Mouse (Mus musculus) erythroid progenitor cell, adult 5-6 weeks (primary cell): ENCODE data around the gene Slc5a6. TPM values are rescaled to one million over a fixed set of nuclear protein-coding genes. Genes with fewer than 3 reads are reported as not detected.

Experiments used
- ATAC-seq: replicated peaks from 2 replicates; pipeline ENCODE4 v1.8.0; 2016; ENCODE audit warnings: moderate number of reproducible peaks, mild to moderate bottlenecking, moderate TSS enrichment, inconsistent platforms; ENCODE audit not compliant: poor library complexity, low FRiP score, severe bottlenecking
- total RNA-seq, 2 experiments: library from RNA; stranded (forward) in 1 of 2; stranded (reverse) in 1 of 2; fragments of 150-400 nt in 1 of 2; fragments of 186-747, 209-891 nt in 1 of 2; gene quantifications; 2 replicates each; pipeline versions ENCODE4 v1.2.3 to v1.2.4; 2015 to 2017; ENCODE audit warnings: low replicate concordance in 2 of 2

The Slc5a6 gene
- total RNA-seq (2015; ENCODE audit: low replicate concordance), result not detected in 2 replicates
- total RNA-seq (2017; ENCODE audit: low replicate concordance), result not detected in 2 replicates

DNA sequence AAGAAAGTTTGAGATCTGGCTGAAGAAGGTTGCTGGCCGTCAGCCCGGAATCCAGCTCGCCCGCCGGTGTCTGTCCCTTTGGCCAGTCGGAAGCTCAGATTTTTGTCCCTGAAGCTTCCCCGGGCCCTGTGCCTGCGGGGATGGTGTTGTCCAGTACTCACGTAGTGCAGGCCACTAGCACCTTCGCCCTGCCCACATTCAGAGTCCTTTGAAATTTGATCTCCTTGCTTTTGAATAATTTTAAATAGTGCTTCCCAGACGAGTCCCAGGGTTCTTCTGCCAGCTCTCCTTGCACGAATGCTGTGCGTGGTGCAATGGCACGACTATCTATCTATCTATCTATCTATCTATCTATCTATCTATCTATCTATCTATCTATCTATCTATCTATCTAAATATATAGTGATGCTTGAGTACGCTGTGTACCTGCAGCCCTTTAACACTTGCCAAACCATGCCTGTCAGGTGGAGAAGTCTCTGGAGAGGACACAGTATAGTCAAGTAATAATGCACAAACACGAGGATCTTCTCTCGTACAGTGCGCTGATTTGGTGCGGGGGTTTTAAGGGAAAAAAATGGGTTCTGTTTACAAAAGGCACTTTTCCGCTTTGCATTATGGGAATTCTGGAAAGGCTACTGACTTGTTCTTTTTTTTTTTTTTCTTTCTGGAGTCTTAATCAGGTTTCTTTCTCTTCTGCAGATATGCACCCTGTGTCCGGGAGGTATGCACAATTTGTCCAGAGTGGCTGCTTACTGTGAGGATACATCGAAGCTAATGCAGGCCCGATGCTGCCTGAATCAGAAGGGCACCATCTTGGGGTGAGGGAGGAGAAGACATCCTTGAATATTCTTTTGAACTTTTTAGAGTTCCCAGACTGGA, at the start of gene Slc5a6:
TSS of gene Slc5a6 (minus strand) at position 162 of the 879 bp plus-strand sequence.
- peak; percentile 49 for ATAC-seq

DNA sequence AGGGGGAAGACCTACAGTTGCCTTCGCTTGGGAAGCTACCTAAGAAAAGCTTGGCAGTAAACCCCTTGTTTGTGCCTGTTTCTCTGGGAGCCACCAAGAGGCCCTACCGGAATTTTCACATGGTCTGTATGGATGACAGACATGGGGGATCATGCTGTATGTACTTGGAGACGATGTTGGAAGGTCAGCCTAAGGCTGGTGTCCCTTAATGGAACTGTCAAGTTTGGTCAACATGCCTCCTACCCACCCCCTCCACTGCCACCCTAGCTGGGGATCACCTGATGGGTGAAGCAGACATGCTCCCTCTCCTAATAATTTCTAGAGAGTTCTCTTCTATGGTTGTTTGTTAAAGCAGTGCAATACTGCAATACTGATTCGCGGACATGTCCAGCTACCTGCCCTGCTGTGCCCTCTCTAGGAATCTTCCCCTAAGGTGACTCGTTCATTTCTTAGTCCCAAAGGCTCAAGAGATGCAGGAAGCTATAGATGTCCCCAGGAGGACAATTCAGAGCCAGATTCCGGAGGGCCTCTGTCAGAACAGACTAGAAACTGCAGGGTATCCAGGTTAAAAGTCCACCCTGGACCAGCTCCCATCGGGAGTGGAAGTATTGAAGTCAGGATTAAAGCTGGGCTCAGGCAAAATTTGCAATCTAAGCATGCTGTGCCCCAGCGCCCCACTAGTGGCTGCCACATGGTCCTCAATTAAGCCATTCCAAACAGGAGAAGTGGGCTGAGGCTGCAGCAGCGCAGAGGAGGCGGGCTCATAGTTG, 47.2 kb upstream of the Slc5a6 start:
- ATAC-seq, result no peak

DNA sequence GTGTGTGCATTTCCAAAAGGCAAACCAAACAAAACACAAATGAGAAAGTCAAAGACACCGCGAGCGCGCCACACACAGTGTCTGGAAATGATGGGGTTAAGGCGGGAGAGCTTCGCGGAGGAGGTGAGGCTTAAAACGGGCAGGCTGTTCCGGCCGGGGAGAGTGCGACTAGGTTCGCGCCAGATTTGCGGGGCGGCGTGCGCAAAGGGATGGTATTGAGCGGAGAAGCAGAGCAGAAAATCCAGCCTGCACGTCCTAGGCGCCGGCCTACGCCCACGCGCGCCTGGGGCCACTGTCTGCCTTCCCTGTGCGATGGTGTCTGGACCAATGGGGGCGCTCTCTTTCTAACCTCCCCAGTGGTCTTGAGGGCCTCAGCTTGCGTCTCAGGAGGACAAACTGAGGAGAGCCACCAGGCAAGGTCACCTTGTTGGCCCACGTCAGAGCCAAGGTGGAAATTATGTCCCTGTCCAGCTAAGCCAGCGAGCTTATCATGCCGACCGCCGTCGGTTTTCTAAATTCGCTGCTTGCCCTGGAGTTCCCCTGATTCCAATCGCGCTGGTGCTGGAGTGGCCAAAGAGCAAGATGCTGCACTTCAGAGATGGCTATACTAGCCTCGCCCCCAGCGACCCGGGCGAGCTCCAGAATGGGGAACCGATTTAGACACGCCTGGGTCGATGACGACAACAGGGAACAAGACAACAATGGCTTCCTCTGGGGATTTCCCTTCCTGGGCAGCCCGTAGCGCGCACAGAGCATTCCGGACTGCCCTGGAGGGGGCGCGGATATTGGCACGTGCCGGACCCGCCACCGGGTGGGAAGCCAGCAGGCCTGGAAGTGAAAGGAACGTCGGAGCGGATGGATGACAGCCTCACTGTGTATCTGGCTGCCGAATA, 46.3 kb upstream of the Slc5a6 start:
- ATAC-seq, result no peak

DNA sequence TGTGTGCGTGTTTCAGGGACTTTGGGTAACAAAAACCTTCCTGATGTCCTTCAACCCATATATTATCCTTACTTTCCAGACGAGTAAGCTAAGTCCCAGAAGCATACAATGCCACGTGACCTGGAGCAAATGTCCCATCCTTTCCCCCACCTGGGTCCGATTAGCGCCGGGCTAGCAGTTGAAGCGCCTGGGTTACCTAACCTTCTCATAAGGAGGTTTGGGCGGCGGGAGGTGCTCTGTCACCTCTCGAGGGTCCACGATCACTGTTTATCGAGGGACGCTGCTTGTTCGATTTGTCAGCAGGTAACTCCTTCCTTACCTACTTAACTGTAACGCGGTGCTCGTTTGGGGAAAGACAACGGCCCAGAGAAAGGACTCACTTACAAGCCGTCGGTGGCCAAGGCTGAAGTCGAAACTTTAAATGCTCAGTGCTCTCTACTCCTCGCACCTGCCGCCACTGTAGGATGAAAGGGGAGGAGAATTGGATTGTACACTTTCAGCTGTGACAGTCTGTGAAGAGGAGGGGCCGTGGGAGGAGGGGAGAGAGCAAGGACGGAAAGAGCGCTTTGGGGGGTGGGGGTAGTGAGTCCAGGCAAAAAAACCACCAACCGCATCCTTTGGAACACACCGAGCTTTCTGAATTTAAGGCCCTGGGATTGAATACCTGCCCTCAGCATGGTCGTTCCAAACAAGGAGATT, 45.5 kb upstream of the Slc5a6 start:
- ATAC-seq, result no peak

DNA sequence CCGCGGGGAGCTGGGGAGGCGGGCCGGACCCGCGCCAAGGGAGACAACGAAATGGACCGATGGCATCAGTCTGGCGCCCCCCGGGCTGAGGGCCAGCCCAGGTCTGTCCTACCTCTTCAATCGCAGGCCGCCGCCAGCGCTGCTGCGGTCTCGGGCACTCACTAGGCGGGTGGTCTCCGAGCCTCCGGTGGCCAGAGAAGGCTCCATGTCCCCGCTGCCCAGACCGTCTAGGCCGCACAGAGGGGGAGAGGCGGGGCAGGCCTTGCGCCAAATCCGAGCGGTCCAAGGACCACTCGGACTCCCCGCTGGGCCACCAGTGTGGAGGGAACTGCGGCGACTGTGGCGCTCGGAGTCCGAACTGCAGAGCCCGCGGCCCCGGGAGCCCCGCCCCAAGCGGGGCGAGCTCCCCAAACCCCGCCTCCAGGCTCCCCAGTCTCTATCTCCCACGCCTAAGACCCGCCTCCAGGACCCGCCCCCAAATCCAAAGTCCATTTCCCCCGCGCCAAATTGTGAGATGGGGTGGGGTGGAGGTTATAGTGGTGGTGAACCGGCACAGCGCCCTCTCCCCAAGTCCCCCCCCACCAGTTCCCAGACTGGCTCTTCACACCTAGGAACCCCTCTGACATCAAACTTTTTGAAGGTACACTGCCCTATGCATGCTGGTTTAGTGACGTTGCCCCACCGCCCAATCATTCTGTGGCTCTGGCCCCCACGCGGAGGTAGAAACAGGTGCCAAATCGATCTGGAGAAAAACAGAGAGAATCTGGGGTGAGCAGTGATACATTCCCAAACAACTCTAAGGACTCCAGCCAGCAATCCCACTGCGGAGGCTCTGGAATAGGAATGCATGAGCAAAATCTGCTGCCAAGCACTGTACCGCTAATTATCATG, 44.7 kb upstream of the Slc5a6 start:
- ATAC-seq, result no peak

DNA sequence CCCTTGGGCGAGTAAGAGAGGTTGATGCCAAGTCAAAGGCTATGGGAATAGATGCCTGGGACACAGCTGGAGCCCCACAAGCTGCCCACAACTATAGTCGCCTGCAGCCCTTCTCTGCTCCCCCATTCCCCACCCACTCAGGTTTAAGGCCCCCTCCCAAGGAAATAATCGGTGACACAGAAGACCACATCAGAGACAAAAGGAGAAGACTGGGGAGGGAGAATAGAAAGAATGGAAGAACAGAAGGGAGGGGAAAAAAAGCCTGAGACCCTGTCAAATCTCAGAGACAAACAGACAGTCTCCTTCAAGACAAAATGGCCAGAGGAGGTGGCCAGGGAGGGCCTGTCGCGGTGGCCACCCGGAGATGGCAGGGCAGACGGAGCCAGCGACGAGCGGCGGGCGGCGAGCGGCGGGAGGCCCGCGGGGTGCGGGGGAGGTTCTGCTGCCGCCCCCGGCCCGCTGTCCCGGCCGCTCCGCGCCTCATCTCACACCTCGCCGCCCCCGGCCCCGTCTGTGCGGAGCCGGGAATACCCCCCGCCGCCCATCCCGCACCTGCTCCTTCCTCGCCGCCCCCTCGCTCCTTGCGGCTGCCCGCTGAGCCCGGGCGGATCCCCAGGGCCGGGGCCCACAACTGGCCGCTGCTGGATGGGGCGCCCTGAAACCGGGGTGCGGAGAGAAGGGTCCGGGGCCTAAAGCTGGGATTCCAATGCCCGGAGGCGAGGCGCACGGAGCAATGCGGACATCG, 43.7 kb upstream of the Slc5a6 start:
- ATAC-seq, result no peak

DNA sequence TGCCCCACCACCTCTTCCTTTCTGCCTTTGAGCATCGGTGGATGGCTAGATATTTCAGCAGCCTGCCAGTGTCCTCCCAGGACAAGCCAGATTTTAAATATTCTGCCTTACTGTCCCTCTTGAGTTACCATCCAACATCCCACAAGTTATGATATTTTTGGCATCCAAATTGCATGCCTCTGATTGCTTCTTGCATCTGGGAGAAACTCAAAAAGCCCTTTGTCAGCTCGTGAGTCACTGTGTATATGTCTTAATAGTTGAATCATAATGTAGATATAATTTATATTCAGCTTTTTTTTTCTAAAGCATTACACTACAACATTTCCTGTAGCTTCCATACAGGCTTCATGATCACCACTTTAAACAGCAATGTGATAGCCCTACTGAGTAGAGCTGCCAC, 38.4 kb upstream of the Slc5a6 start:
- ATAC-seq, result no peak

DNA sequence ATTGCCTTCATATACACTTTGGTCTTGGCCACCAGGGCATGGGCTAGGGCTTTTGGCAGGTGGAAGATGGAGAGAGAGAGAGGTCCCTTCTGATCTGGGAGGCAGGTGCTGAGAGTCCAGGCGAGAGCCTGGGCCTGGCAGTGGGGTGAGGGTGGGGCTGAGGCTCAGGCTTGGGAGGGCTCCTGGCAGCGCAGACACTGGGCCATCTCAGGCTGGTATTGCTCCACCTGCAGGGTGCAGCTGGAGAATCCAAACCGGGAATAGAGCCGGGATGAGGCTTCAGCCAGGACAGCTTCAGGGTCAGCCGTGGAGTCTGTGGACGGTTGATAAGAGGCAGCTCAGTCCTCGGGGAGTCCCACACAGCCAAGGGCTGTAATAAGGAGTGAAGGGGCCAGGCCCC, 37.9 kb upstream of the Slc5a6 start:
- ATAC-seq, result no peak

DNA sequence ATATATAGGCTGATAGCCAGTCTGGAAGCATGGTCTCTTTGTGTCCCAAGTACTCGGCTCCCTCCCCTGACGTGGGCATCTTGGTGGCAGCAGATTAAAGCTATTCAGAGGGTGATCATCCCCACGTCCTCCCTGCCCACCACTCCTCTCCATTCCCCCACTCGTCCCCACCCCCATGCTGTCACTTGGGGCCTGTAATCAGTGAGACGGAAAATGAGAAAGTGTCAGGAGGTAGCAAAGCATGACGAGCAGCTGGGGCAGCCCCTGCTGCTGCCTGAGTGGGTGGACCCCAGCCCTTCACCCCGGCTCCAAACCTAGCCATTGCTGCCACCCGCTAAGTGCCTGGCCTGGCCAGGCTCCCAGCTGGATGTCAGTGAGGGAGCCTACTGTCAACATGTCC, 35.2 kb upstream of the Slc5a6 start:
- no peak for ATAC-seq

DNA sequence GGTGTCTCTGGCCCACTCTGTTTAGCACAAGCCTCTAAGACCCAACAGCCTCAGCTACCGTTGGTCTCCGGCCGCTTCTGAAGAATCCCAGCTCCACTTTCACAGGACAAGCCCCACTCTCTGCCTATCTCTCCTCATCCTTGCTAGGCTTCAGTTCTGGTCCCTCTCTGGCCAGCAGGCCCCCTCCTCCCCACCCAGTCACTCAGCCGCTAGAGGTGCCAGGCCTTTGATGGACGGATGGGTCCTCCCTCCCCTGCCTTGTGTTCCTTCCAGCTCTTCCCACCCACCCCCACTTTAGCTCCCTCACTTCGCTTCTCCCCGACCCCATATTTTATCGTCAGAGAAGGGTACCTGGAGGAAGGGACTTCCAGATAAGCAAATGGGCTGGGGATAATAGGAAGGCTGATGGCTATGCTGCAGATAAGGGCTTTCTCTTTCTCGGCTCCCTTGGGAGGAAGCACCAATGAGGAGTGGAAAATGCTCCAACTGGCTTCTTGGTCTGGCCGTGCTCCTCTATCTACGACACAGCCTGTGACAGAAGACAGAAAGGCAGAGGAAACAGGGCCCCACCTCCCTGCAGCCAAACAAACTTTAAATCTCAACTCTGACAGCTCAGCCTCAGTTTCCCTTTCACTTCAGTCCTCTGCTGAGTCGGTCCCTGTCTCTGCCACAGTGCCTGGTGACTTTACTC, 34.4 kb upstream of the Slc5a6 start:
- no peak for ATAC-seq

DNA sequence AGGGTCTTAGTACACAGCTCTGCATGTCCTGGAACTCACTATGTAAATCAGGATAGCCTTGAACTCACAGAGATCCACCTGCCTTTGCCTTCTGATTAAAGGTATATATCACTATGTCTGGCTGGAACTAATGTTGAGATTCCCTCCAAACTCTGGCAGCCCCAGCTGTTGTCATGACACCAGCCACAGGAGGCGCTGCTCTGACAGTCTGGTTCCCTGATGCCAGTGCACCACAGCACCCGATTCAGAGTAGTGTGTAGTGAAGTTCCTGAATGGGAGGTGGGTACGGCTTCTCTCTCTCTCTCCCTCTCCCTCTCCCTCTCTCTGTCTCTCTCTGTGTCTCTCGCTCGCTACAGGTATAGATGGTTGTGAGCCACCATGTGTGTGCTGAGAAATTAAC, 33.6 kb upstream of the Slc5a6 start:
- no peak for ATAC-seq

DNA sequence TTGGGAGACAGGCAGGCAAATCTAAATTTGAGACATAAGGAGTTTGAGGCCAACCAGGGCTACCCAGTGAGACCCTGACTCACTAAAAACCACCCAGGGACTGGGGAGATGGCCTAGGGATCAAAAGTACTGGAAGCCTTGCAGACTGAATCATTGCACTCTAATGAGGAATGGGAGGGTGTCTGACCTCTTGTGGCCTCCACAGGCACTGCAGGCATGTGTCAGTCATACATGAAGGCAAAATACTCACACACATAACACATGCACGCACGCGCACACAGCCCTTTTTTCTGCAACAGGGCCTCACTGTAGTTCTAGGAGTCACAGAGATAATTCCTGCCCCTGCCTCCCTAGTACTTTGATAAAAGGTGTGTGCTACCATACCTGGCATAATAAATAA, 32.7 kb upstream of the Slc5a6 start:
- peak; percentile 67 for ATAC-seq

DNA sequence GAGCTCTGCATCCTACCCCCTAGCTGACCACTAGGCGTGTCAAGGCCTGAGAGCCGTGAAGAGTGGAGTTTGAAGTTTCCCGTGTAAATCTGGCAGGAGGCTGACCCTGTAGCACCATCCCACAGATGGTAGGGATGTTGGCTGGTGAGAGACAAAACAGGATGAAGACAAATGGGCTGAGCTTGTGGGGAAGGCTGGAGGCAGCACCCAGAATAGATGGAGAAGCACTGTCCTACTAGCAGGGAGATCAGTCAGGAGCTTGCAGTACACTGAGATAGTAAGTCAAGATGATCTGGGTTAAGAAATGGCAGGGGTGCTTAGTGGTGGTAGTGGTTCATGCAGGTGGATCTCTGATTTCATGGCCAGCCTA, 32.1 kb upstream of the Slc5a6 start:
- no peak for ATAC-seq

DNA sequence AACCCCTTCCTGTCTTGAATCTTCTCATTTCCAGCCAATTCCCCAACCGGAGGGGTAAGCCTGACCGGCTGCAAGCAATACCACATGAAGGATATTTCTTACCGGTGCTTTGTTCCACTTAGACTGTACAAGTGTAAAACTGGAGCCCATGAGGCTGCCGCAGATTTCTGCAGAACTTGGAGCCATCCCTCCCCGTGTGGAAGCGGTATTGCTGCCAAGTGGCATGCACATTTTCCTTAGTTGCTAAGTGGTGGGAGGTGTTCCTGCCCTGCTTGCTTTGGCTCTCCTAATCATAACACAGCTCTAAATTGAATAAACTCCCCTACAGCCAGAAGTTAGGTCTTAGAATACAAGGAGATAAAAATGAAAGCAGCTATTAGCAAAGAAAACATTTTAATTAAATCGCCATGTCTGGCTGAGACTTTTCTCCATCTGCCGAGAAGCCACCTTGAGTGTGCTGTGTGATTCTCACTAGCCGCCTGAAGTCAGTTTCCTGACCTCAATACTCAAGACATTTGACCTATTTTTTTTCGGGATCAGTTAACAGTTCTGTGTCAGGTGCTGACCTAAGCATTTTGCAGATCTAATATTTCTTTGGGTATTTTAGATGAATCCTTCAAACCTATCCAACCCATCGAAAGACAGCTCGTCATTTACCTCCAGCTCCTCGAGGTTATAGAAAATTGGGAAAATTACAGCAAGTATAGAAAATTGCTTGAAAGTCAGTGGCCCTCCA, 31.5 kb upstream of the Slc5a6 start:
- ATAC-seq, result no peak

DNA sequence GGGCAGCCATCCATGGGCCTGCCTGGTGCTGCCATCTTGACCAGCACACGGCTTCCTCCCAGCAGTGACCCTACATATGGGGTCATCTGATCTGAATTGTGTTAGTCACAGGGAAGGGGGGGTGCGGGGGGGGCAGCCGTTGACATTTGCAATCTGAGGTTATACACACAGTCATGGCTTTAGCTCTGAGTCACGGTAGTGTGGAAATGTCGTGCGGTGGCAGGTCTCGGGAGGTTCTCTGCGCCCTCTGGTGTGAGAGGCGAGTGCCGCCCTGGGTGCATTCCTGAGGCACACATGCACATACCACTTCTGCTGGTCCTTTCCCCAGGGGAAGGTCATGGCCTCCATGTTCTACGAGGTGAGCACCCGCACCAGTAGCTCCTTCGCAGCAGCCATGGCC, 27.6 kb upstream of the Slc5a6 start:
- no peak for ATAC-seq

DNA sequence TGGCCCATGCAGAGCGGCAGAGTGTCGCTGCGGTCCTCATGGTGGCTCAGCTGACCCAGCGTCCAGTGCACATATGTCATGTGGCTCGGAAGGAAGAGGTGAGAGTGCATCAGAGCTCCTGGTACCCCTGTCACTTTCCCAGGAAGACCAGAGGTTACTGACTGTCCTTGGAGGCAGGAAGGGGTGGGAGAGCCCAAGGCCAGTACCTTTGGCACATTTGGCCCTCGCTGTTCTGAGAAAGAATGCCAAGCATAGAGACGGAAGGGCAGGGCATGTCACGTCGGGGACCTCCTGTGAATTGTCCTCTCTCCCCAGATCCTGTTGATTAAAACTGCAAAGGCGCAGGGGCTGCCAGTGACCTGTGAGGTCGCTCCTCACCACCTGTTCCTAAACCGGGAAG, 24.5 kb upstream of the Slc5a6 start:
- no peak for ATAC-seq

DNA sequence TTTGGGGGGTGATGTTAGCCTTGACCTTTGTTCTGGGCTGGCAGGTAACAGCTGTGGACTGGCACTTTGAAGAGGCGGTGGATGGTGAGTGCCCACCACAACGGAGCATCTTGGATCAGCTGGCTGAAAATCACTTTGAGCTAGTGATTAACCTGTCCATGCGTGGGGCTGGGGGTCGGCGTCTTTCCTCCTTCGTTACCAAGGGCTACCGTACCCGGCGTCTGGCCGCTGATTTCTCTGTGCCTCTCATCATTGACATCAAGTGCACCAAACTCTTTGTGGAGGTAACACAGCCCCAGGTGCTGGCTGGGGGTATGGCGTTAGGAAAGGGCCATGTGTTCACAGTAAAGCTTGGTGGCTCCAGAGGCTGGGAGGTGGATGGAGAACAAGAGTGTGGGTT, 23.1 kb upstream of the Slc5a6 start:
- no peak for ATAC-seq
